ENCODE assay signal across 9 mouse cellular contexts in the genomic region with DNA sequence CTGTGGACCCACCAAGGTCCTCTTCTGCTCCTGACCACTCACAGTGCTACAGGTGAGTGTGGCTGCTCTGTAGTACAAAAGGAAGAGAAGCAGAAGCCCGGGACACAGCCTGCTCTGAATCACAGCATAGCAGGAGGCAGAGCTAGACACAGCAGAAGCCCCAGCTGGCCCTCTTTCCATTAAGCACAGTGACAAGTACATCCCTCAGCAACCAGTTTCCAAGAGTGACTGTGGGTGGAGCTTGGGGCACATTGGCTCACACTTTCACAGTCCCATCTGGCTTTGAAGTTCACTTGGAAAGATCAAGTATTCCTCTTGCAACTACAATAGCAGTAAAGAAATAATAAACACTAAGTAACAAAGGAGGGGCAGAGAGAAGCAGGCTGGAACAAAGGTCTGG. TPM values are rescaled to one million over a fixed set of nuclear protein-coding genes. Genes with fewer than 3 reads are reported as not detected.
A peak's percentile ranks its signal among the peaks of the same experiment; 100 is the strongest.
DNase-seq lines count a peak whose midpoint lies in the region; ATAC-seq lines count a peak whose summit lies in the region.
"Had no signal": no experiment of that assay in that cellular context is flagged by ENCODE, and none has a peak within 500 bp of the region (broad histone marks: within the 10 kb centered on the region; RNA-seq: fewer than 3 reads in every experiment).

No protein-coding gene starts in this region.

- H3K4me3 ChIP-seq in limb, embryonic 13.5 days: no peak overlapping the region
- H3K4me3 ChIP-seq in limb, embryonic 10.5 days: no peak overlapping the region
- no peak overlapping the region for H3K4me3 ChIP-seq in forebrain, embryonic 14.5 days (ENCODE audit: low read depth, low read length)
- H3K4me3 ChIP-seq: heart, embryonic 15.5 days had no signal

- no peak overlapping the region; the same call in 1 of the 2 replicates for H3K27ac ChIP-seq in limb, embryonic 13.5 days
- H3K27ac ChIP-seq in limb, embryonic 10.5 days: no peak overlapping the region
- H3K27ac ChIP-seq in forebrain, embryonic 14.5 days (ENCODE audit: low read depth, low read length): peak overlapping the region; percentile 94
- H3K27ac ChIP-seq: heart, embryonic 15.5 days had no signal

- 44% methylated on average over 1 of the region's 1 CpGs for WGBS in limb, embryonic 13.5 days
- WGBS in limb, embryonic 10.5 days: 29% methylated on average over 1 of the region's 1 CpGs
- 9% methylated on average over 1 of the region's 1 CpGs for WGBS in forebrain, embryonic 14.5 days

- no peak overlapping the region for H3K4me2 ChIP-seq in limb, embryonic 13.5 days (replicated peaks)
- H3K4me2 ChIP-seq in forebrain, embryonic 14.5 days (ENCODE audit: low read length): no peak overlapping the region
- H3K4me2 ChIP-seq: heart, embryonic 15.5 days had no signal

- H3K36me3 ChIP-seq in limb, embryonic 13.5 days: no peaks in the 10 kb centered on the region
- H3K36me3 ChIP-seq in limb, embryonic 10.5 days: no peaks in the 10 kb centered on the region
- no peaks in the 10 kb centered on the region for H3K36me3 ChIP-seq in forebrain, embryonic 14.5 days (ENCODE audit: control insufficient read depth, insufficient read depth, low read length)
- H3K36me3 ChIP-seq: heart, embryonic 15.5 days had no signal

- peaks cover 52% of the 10 kb centered on the region for H3K4me1 ChIP-seq in limb, embryonic 13.5 days
- H3K4me1 ChIP-seq in limb, embryonic 10.5 days: peaks cover 36% of the 10 kb centered on the region
- H3K4me1 ChIP-seq in forebrain, embryonic 14.5 days (ENCODE audit: control insufficient read depth, insufficient read depth, low read length): peaks cover 54% of the 10 kb centered on the region

- no peaks in the 10 kb centered on the region for H3K9me3 ChIP-seq in limb, embryonic 13.5 days
- H3K9me3 ChIP-seq in limb, embryonic 10.5 days (replicated peaks): no peaks in the 10 kb centered on the region
- no peaks in the 10 kb centered on the region for H3K9me3 ChIP-seq in forebrain, embryonic 14.5 days (replicated peaks; ENCODE audit: control insufficient read depth, low read length)
- H3K9me3 ChIP-seq: heart, embryonic 15.5 days had no signal

- no peak for ATAC-seq in limb, embryonic 13.5 days (ENCODE audit: low FRiP score, low read depth)
- ATAC-seq in forebrain, embryonic 14.5 days: peak; percentile 83

- peak overlapping the region; percentile 31; the same call in 1 of the 2 replicates for H3K9ac ChIP-seq in limb, embryonic 13.5 days
- H3K9ac ChIP-seq in forebrain, embryonic 14.5 days (ENCODE audit: low read length): no peak overlapping the region
- H3K9ac ChIP-seq: heart, embryonic 15.5 days had no signal

- no peaks in the 10 kb centered on the region for H3K27me3 ChIP-seq in limb, embryonic 13.5 days
- H3K27me3 ChIP-seq in limb, embryonic 10.5 days (ENCODE audit: low read depth, poor library complexity, severe bottlenecking): no peaks in the 10 kb centered on the region
- H3K27me3 ChIP-seq in forebrain, embryonic 14.5 days (replicated peaks; ENCODE audit: control insufficient read depth, insufficient read depth, low read length): no peaks in the 10 kb centered on the region
- H3K27me3 ChIP-seq: heart, embryonic 15.5 days had no signal

- no peak for DNase-seq in limb, embryonic 10.5 days (ENCODE audit: low spot score)
- peak; percentile 87 for DNase-seq in forebrain, embryonic 14.5 days (ENCODE audit: low spot score)
- peak; percentile 51 for DNase-seq in layer of hippocampus, adult 9-10 months (ENCODE audit: low spot score)
- peak; percentile 20 to 32 for DNase-seq in right cerebral cortex, postnatal 36 days (ENCODE audit: low spot score in 2 of 2)
- no peak for DNase-seq in thymus, postnatal 25 days
- DNase-seq in retina, postnatal 1 day: no peak
- DNase-seq in cerebellum, postnatal 36 days: no peak

RNA-seq across cellular contexts. Expression of a gene that starts 32.2 kb away (rescaled TPM):
- 23.6 and 24.3 TPM in 2 replicates for polyA plus RNA-seq in limb, embryonic 13.5 days (2015; fragmentation: Nextera tagmentation; extraction: Ambion mirVana)
- polyA plus RNA-seq in limb, embryonic 10.5 days (2016; fragmentation: Nextera tagmentation; extraction: Ambion mirVana): 9.2 and 9.6 TPM in 2 replicates
- 8.4 and 10.8 TPM in 2 replicates for polyA plus RNA-seq in forebrain, embryonic 14.5 days (2014; fragmentation: Nextera tagmentation; extraction: Ambion mirVana)

Comparison
In these comparisons a context has a peak if more than half of its experiments do, and no peak if none do; other contexts are left out.
1. DNase-seq: peak in forebrain, embryonic 14.5 days (single experiment), layer of hippocampus, adult 9-10 months (single experiment) and right cerebral cortex, postnatal 36 days (2 of 2); none in limb, embryonic 10.5 days (single experiment), thymus, postnatal 25 days (single experiment), retina, postnatal 1 day (single experiment) and cerebellum, postnatal 36 days (0 of 2).